Mouse (Mus musculus) forebrain, embryonic 16.5 days (tissue): ENCODE results near the gene Zfp580. TPM values are rescaled to one million over a fixed set of nuclear protein-coding genes. Genes with fewer than 3 reads are reported as not detected.

Source experiments
- ATAC-seq: fragments of 200-750 bp; cut with Nextera tagmentation; 2 replicates; pipeline ENCODE4 v1.8.0; 2017; ENCODE audit warnings: mild to moderate bottlenecking, moderate library complexity
- H3K27ac ChIP-seq: fragments of 300-500 bp; sonication (generic); 2 replicates; pipeline ENCODE4 v1.5.1; 2014; ENCODE audit warnings: low read length, control low read depth
- H3K27me3 ChIP-seq: fragments of 300-500 bp; sonication (generic); replicated peaks from 2 replicates; pipeline ENCODE4 v1.6.1; 2014; ENCODE audit warnings: low read length; ENCODE audit not compliant: control insufficient read depth, insufficient read depth
- H3K36me3 ChIP-seq: fragments of 300-500 bp; sonication (generic); 2 replicates; pipeline ENCODE4 v1.6.1; 2014; ENCODE audit not compliant: control insufficient read depth, insufficient read depth
- H3K4me1 ChIP-seq: fragments of 300-500 bp; sonication (generic); replicated peaks from 2 replicates; pipeline ENCODE4 v1.6.1; 2014; ENCODE audit warnings: low read length; ENCODE audit not compliant: control insufficient read depth, insufficient read depth
- H3K4me2 ChIP-seq: fragments of 300-500 bp; sonication (generic); 2 replicates; pipeline ENCODE4 v1.6.1; 2014; ENCODE audit warnings: mild to moderate bottlenecking, low read length, control low read depth
- H3K4me3 ChIP-seq: fragments of 300-500 bp; sonication (generic); replicated peaks from 2 replicates; pipeline ENCODE4 v1.5.1; 2014; ENCODE audit warnings: mild to moderate bottlenecking, low read length, control low read depth
- H3K9ac ChIP-seq: fragments of 300-500 bp; sonication (generic); replicated peaks from 2 replicates; pipeline ENCODE4 v1.6.1; 2014; ENCODE audit warnings: low read depth, low read length, control low read depth
- H3K9me3 ChIP-seq: fragments of 300-500 bp; sonication (generic); 2 replicates; pipeline ENCODE4 v1.6.1; 2016; ENCODE audit warnings: low read length; ENCODE audit not compliant: control insufficient read depth
- WGBS: fragments of 180-500 bp; shearing (Covaris S2); extraction: QIAGEN DNeasy Blood & Tissue Kit; methylation state at CpG from one replicate; pipeline ENCODE4 v1.1.7; 2014; 5-methylcytosine and 5-hydroxymethylcytosine counted together
- polyA plus RNA-seq: library from polyadenylated mRNA; unstranded; fragments of >200 nt; fragmentation: Nextera tagmentation; extraction: Ambion mirVana; gene quantifications from 2 replicates; pipeline ENCODE4 v1.2.1, GENCODE M21; 2015

The Zfp580 gene
- polyA plus RNA-seq, 1 experiment from 2014 or later: 62.4 TPM

DNA sequence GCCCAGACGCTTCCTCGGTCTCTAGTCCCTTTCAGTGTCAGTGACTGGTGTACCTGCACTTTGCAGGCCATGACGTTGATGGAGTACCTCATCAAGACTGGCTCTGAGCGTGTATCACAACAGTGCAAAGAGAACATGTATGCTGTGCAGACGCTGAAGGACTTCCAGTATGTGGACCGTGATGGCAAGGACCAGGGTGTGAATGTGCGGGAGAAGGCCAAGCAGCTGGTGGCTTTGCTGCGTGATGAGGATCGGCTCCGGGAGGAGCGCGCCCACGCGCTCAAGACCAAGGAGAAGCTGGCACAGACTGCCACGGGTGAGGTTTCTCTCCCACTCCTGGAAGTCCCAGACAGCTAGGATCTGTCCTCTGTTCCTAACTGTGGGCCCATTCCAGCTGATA lies 38.5 kb downstream of the Zfp580 start:
- Histone ChIP-seq H3K27ac (no peak overlapping the region), H3K36me3 (peaks cover 14% of the 10 kb centered on the region), H3K4me2 (no peak overlapping the region), H3K4me1 (no peaks in the 10 kb centered on the region), H3K9me3 (no peaks in the 10 kb centered on the region), H3K9ac (no peak overlapping the region), H3K27me3 (no peaks in the 10 kb centered on the region), H3K4me3 (no peak overlapping the region)
- 97% methylated on average over 15 of the region's 15 CpGs for WGBS
- no peak for ATAC-seq

DNA sequence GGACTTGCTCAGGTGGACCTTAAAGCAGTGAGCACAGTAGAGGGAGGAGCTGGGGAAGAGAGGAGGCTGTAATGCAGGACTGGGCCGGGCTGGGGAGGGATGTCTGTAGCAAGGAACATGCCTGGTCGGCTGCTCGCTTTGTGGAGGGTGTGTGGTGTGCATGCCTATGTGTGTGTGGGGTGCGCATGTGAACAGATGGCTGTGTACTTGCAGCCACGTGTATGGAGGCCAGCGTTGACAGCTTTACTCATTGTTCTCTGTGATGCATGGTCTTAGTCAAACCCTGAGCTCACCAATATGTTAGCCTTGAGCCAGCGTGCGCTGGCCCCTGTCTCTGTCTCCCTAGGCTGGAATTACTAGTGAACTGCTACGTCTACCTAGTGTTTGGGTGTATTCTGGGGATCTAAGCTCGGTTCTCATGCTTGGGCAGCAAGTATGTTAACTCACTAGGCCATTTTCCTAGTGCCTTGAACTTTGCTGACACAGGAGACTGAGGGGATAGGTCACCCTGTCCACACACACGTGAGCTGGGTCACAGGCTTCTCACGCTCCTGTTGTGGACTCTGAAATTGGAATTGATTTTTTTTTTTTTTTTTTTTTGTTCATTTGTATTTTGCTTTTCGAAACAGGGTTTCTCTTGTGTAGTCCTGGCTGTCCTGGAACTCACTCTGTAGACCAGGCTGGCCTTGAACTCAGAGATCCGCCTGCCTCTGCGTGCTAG lies 39.8 kb downstream of the Zfp580 start:
- Histone ChIP-seq H3K9me3 (no peaks in the 10 kb centered on the region), H3K4me3 (no peak overlapping the region), H3K27me3 (no peaks in the 10 kb centered on the region), H3K4me1 (no peaks in the 10 kb centered on the region), H3K36me3 (peaks cover 17% of the 10 kb centered on the region), H3K4me2 (no peak overlapping the region), H3K9ac (no peak overlapping the region), H3K27ac (no peak overlapping the region)
- WGBS: 88% methylated on average over 15 of the region's 15 CpGs
- no peak for ATAC-seq

DNA sequence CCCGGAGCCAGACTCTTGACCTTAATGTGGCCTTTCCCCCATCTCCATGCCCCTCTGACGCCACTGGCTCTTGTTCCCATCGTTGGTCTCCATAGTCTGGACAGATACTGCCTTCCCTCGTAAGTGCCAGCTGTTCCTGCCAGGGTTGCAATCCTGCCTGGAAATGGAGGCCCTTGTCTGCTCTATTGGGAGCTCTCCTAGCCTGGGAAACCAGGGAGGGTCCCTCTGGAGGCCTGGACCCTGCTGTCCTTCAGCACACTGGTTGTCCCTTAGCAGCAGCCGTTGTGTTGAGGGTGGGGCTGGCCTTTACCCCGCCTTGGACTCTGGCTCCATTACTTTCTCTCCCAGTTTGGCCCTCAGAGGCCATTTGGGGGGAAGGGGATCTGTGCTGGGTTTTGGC lies 41.0 kb downstream of the Zfp580 start:
- H3K4me1 ChIP-seq: no peaks in the 10 kb centered on the region
- ATAC-seq: no peak
- 83% methylated on average over 6 of the region's 6 CpGs for WGBS
- no peaks in the 10 kb centered on the region for H3K27me3 ChIP-seq
- H3K4me2 ChIP-seq: no peak overlapping the region
- no peak overlapping the region for H3K9ac ChIP-seq
- no peaks in the 10 kb centered on the region for H3K9me3 ChIP-seq
- peaks cover 19% of the 10 kb centered on the region for H3K36me3 ChIP-seq
- no peak overlapping the region for H3K4me3 ChIP-seq
- no peak overlapping the region for H3K27ac ChIP-seq

DNA sequence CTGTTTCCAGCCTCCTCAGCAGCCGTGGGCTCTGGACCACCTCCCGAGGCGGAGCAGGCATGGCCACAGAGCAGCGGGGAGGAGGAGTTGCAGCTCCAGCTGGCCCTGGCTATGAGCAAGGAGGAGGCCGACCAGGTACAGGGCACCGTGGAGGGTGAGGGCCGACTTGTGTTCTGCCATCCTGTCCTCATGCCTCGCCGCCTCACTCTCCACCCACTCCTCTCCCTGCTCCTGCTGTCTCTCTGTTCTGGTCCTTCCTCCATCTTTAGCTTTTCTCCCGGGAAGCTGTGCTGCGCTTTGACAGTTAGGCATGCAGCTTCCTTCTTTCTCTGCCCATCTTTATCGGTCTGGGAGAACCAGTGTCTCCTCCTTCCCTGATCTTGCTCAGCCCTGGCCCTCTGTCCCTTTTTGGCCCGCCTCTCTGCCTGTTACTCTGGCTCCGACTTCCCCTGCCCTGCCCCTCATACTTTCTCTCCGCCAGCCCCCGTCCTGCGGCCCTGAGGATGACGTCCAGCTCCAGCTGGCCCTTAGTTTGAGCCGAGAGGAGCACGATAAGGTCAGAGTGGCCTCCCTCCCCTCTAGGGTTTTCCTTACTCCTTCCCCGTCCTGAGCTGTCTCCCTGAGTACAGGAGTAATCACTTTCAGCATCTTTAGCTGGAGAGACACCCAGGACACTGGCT lies 41.6 kb downstream of the Zfp580 start:
- H3K4me1 ChIP-seq: no peaks in the 10 kb centered on the region
- WGBS: 85% methylated on average over 21 of the region's 21 CpGs
- H3K36me3 ChIP-seq: peaks cover 24% of the 10 kb centered on the region

DNA sequence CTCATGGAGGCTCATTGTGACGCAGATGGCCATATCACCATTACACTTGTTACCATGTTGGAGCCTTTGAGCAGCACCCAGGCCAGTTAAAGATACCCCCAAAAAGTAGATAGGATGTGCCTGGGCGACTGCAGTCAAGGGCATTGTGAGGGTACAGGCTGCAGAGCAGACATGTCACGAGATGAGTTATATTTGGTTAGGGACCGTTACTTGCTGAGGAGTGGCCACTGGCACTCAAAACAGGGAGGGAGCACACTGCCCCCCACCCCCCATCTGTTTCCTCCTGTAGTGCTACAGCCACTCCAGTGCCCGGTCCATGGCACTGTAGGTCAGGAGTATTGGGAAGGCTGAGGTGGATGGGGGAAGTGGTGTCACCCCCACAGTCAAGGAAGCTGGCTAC lies 47.4 kb downstream of the Zfp580 start:
- no peak overlapping the region for H3K9ac ChIP-seq
- no peaks in the 10 kb centered on the region for H3K9me3 ChIP-seq
- H3K27me3 ChIP-seq: no peaks in the 10 kb centered on the region
- WGBS: 96% methylated on average over 5 of the region's 5 CpGs
- ATAC-seq: no peak
- no peak overlapping the region for H3K4me3 ChIP-seq
- no peaks in the 10 kb centered on the region for H3K4me1 ChIP-seq
- H3K27ac ChIP-seq: no peak overlapping the region
- no peak overlapping the region for H3K4me2 ChIP-seq
- peaks cover 22% of the 10 kb centered on the region for H3K36me3 ChIP-seq

More for the DNA sequence above, 41.6 kb downstream of the Zfp580 start:
- ATAC-seq: no peak
- Histone ChIP-seq H3K4me3 (no peak overlapping the region), H3K9ac (no peak overlapping the region), H3K27ac (no peak overlapping the region), H3K27me3 (no peaks in the 10 kb centered on the region), H3K4me2 (no peak overlapping the region), H3K9me3 (no peaks in the 10 kb centered on the region)

DNA sequence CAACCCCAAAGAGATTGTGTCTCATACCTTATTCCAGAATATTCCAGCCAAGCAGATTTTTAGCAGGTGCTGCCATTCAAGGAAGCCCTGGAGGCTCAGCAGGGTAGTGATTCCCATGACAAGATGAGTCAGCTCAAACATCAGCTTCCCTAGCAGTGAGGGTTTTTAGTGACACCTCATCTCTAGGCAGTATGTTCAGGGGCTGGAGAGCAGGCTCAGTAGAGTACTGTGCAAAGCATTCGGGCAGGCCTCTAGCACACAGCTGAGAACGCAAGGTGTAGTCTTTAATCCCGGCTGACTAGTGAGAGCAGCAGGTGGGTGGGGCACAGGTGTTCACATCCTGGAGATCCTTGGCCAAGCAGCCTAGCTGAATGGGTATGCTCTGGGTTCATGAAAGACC lies 48.5 kb downstream of the Zfp580 start:
- H3K27me3 ChIP-seq: no peaks in the 10 kb centered on the region
- no peak overlapping the region for H3K27ac ChIP-seq
- H3K9me3 ChIP-seq: no peaks in the 10 kb centered on the region
- no peak overlapping the region for H3K4me3 ChIP-seq
- 87% methylated on average over 3 of the region's 3 CpGs for WGBS
- H3K36me3 ChIP-seq: peaks cover 20% of the 10 kb centered on the region
- no peak overlapping the region for H3K9ac ChIP-seq
- no peak overlapping the region for H3K4me2 ChIP-seq
- H3K4me1 ChIP-seq: no peaks in the 10 kb centered on the region
- ATAC-seq: 0 out of 2 replicates have a peak, but pooled peaks have one; percentile 8

DNA sequence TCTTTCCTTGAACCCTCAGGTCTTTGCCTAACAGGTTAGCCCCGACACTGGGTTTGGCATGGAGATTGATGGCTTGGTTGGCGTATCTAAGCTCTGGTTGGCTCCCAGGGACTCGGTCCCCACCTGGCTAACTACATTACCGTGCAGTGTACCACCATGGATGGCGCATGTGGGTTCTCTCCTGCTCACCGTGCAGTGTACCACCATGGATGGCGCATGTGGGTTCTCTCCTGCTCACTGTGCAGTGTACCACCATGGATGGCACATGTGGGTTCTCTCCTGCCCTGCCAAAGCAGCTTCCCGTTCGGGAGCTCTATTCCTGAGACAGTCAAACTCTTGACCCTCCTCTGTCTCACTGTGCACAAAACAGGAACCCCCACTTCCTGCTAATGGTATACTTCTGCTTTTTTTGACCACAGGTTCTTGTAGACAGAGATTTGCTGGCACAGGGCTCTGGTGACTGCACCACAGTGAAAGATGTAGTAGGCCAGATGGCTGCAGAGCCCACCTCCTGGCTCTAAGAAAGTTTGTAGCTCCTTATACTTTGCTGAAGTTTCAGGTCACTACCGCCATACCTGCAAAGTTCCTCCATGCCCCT lies 49.8 kb downstream of the Zfp580 start:
- no peak overlapping the region for H3K4me2 ChIP-seq
- H3K9ac ChIP-seq: no peak overlapping the region
- WGBS: 94% methylated on average over 10 of the region's 10 CpGs
- no peaks in the 10 kb centered on the region for H3K4me1 ChIP-seq
- no peaks in the 10 kb centered on the region for H3K9me3 ChIP-seq
- no peak overlapping the region for H3K4me3 ChIP-seq
- H3K27ac ChIP-seq: no peak overlapping the region
- H3K27me3 ChIP-seq: no peaks in the 10 kb centered on the region
- H3K36me3 ChIP-seq: peaks cover 14% of the 10 kb centered on the region; the same call in 1 of the 2 replicates
- ATAC-seq: no peak

DNA sequence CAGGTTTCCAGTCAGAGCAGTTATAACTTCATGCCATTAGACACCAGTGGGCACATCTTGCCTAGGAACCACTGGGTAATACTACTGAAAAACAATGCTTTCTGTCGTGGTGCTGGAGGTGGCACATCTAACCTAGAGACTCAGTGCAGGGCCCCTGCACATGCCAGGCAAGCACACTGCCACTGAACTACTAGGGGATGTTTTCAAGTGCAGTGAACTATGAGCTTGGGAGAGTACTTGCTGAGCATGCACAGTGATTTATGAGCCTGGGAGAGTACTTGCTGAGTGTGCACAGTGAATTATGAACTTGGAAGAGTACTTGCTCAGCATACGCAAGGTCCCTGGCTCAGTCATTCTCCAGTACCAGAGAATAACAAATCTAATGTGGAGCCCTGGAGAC lies 51.2 kb downstream of the Zfp580 start:
- Histone ChIP-seq H3K27me3 (no peaks in the 10 kb centered on the region), H3K36me3 (peaks cover 11% of the 10 kb centered on the region; the same call in 1 of the 2 replicates), H3K4me1 (no peaks in the 10 kb centered on the region), H3K9ac (no peak overlapping the region), H3K4me2 (no peak overlapping the region), H3K4me3 (no peak overlapping the region), H3K9me3 (no peaks in the 10 kb centered on the region), H3K27ac (no peak overlapping the region)
- 81% methylated on average over 2 of the region's 2 CpGs for WGBS
- ATAC-seq: no peak
